Mouse (Mus musculus) C2C12 (cell line): Measurements from ENCODE around the gene Arhgap19.

Experiments used
- CEBPB ChIP-seq: IDR thresholded peaks from one replicate; pipeline ENCODE4 v1.6.1; 2011; ENCODE audit warnings: low read depth, mild to moderate bottlenecking, control low read depth, moderate library complexity
- CTCF ChIP-seq: IDR thresholded peaks from one replicate; pipeline ENCODE4 v1.5.1; 2011; ENCODE audit not compliant: control insufficient read depth, insufficient read depth, insufficient read length
- MAX ChIP-seq: IDR thresholded peaks from one replicate; pipeline ENCODE4 v1.6.1; 2011; ENCODE audit warnings: mild to moderate bottlenecking, control low read depth
- MYOD1 ChIP-seq: IDR thresholded peaks from one replicate; pipeline ENCODE4 v1.6.1; 2011; ENCODE audit warnings: low read depth; ENCODE audit not compliant: control insufficient read depth, insufficient read length
- MYOG ChIP-seq: IDR thresholded peaks from one replicate; pipeline ENCODE4 v1.6.1; 2011; ENCODE audit not compliant: control insufficient read depth, insufficient read length; ENCODE audit errors: extremely low read depth
- USF1 ChIP-seq: IDR thresholded peaks from one replicate; pipeline ENCODE4 v1.6.1; 2011; ENCODE audit warnings: low read depth, mild to moderate bottlenecking, control low read depth, moderate library complexity

DNA sequence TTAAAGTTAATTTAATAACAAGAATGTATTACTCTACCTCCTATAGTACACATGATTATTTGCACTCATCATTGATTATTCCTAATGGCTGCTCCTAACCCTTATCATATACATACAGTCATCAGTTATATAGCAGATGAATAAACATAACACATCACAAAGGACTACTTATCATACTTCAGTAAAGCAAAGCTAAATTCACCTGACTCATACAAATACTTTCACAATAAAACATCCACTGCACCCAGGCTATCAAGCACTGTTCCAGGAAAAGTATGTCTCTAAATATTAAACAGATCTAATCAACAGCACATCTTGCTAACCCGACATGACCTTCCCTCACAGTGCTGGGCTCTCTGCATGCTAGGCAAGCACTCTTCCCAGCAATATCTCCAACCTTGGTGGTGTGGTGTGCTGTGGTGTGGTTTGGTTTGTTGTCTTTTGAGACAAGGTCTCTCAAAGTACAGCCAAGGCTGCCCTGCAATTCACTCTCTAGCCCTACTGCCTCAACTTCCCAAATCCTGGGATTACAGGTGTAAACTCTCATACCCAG, 8.8 kb downstream of the Arhgap19 start:
- TF ChIP-seq CEBPB (no peak), MAX (no peak), MYOG (no peak), CTCF (no peak), USF1 (no peak), MYOD1 (no peak)
